Mouse (Mus musculus) embryonic fibroblast, embryonic 13.5 days (primary cell): ENCODE measurements around the gene Ablim2. TPM values are rescaled to one million over a fixed set of nuclear protein-coding genes. Genes with fewer than 3 reads are reported as not detected.

ENCODE experiments used
- H3K27ac ChIP-seq: 2 replicates; pipeline ENCODE4 v1.5.1; 2012; ENCODE audit warnings: low read length, control low read depth, inconsistent platforms; ENCODE audit not compliant: insufficient read depth
- H3K4me1 ChIP-seq: 2 replicates; pipeline ENCODE4 v1.6.1; 2011; ENCODE audit warnings: low read length; ENCODE audit not compliant: control insufficient read depth, insufficient read depth
- H3K4me3 ChIP-seq: 2 replicates; pipeline ENCODE4 v1.5.1; 2011; ENCODE audit warnings: mild to moderate bottlenecking, control low read depth, low read length; ENCODE audit not compliant: insufficient read depth
- CTCF ChIP-seq: IDR thresholded peaks from 2 replicates; pipeline ENCODE4 v1.5.1; 2011; ENCODE audit warnings: mild to moderate bottlenecking, control low read depth, low read length, moderate library complexity, borderline replicate concordance; ENCODE audit not compliant: insufficient read depth
- POLR2A ChIP-seq: IDR thresholded peaks from 2 replicates; pipeline ENCODE4 v1.6.1; 2011; ENCODE audit warnings: low read depth, mild to moderate bottlenecking, control low read depth, low read length, moderate library complexity
- polyA plus RNA-seq: library from polyadenylated mRNA; stranded (reverse); fragments of >200 nt; gene quantifications from 2 replicates; pipeline ENCODE4 v1.2.4, GENCODE M21; 2011; ENCODE audit warnings: low read depth; ENCODE audit not compliant: missing spikeins, insufficient read length

The Ablim2 gene
- polyA plus RNA-seq, 1 experiment = not detected

DNA sequence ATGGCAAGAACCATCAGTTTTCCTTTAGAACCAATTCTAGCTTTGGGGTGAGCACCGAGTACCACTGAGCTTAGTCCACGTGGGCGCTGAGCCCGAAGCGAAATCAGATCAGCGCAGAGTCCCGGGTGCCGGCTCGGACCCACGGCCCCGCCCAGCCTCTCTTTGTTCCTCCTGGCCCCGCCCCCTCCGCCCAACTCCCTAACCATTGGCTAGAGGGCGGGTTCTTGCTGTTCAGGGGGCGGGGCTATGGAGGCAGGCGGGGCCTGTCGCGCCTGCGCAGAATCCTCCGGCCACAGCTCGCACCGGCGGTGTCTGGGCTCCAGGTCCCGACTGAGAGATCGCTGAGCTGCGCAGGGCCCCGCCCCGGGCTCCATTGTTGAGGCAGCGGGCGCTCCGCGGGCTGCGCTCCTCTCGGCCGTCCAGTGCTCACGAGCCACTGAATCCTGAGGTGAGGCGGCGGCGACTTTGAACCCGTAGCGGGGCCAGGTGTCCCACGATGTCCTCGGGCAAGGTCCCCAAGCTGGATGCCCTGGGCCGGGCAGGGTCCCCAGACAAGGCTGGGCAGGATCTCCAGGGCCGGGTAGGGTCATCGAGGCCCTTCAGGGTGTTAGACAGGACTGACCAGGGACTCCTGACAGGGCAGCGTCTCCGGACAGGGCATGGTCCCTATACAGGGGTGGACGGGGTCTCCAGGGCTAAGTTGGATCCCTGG, 135.6 kb downstream of the Ablim2 start, which contains the start of gene Afap1:
Gene Afap1 (plus strand): TSS at position 227 of the 712 bp plus-strand sequence.
- Histone ChIP-seq H3K27ac (peak within 1 kb of the TSS; percentile 73), H3K4me3 (peak within 1 kb of the TSS; percentile 88), H3K4me1 (peaks cover 11% of the 10 kb centered on the region)
- TF ChIP-seq POLR2A (peak; percentile 88), CTCF (no peak)

DNA sequence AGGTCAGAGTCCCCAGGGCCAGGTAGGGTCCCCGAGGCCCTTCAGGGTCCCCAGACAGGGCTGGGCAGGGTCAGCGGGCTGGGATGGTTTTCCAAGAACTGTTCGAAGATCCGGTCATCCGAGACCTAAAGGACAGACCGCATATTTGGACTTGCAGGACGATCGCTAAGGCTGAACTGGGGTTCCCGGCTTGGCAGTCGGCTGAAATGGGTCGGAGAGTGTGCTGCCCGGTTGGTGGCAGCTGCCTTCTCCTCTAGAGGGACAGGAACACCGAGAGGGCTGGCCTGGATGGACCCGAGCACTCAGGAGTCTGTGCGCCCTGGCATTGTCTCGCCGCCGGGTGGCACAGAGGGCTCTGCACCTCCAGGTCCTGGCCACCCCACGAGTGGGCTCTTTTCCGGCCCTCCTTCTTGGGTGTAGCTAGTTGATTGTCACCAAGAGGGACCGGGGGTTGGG, 136.2 kb downstream of the Ablim2 start:
- Histone ChIP-seq H3K27ac (peak overlapping the region; percentile 73), H3K4me1 (peaks cover 11% of the 10 kb centered on the region), H3K4me3 (peak overlapping the region; percentile 88)
- peak; percentile 14; the same call in 1 of the 2 replicates for TF ChIP-seq POLR2A
- no peak for TF ChIP-seq CTCF

DNA sequence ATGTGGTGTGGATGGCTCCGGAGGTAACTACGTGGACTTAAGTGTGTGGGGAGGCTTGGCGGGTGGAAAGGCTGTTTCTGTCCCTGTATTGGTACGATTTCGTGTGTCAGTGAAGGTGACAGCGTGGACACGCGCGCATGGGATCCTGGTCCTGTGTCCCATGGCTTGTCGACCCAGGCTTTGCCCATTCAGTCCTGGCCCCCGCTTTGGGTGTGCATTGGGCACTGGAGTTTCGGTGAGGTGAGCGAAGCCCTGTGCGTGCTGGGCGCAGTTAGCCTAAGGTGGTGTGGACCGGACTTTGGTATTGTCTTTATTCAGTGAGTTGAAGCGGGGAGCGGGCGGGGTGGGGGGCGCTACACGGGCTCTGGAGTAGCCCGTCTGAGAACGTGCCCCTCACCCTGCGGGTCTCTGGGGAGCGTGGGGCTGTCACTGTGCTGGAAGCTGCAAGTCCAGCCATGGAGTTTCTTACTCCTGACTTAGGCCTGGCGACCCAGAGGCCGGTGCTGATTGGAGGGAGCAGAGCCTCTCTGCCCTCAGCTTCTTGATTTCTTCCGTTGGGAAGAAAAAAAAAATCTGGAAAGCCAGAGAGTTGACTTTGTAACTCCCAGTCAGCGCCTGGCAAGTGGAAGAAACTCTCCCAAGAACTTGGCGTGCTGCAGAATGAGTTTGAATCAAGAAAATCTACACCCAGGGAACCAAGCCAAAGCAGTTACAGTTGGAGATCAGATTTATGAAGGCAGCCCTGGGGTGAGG, 136.8 kb downstream of the Ablim2 start:
- peak overlapping the region; percentile 73 for H3K27ac ChIP-seq
- H3K4me3 ChIP-seq = peak overlapping the region; percentile 88
- TF ChIP-seq POLR2A (no peak; the same call in 1 of the 2 replicates), CTCF (no peak)

DNA sequence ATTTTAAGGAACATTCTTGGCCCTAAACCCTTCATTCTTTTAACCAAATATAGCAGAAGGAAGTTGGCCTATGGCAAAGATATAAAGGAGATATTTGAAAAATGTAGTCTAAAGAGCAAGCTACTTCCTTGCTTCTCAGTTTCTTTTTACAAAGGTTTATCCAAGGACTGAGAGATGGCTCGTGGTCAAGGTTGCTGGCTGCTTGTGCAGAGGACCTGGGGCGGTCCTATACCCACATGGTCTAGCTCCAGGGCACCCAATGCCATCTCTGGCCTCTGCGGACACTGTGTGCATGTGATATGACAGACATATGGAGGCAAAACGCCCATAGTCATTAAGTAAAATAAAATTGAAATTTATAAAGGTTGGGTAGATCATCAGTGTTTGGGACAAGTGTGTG, 138.2 kb downstream of the Ablim2 start:
- TF ChIP-seq POLR2A (no peak), CTCF (no peak)
- Histone ChIP-seq H3K4me1 (peaks cover 19% of the 10 kb centered on the region), H3K27ac (peak overlapping the region; percentile 24; the same call in 1 of the 2 replicates), H3K4me3 (no peak overlapping the region)

More for the DNA sequence above, 136.8 kb downstream of the Ablim2 start:
- peaks cover 11% of the 10 kb centered on the region for H3K4me1 ChIP-seq

DNA sequence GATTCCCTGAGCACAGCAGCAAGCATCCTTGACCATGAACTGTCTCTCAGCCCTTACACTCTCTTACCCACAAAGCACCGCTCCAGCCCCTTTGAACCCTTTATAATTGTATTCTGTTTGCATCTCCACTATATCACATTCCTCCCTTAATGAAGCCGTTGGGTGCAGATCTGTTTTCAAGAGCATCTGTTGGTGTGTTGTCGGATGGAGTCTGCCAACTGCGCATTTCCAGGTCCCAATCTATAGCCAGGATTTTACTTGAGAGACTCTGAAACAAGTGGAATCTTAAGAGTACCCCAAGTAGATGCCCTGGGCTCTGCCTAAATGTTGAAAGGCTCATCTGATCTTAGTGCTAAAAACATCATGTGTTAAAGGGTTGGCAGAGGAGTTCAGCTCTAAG, 138.9 kb downstream of the Ablim2 start:
- TF ChIP-seq CTCF (no peak), POLR2A (no peak)
- H3K4me3 ChIP-seq = no peak overlapping the region
- H3K27ac ChIP-seq = no peak overlapping the region
- peaks cover 24% of the 10 kb centered on the region for H3K4me1 ChIP-seq

DNA sequence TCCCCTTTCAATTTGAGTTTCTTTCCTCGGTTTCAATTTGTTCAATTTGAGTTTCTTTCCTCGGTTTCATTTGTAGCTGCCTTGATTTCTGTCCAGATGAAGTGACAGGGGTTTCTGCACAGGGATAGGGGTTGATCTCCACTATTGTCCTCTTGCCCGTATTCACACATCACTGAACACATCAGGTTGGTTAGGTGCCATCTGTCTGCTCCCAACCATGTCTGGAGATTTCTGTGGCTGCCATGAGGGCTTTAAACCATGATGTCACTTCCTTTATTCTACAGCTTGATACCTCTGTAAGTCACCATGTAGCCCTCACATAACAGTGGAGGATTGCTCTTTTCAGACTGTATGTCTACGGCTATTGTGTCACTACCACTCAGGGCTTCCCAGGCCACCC, 139.5 kb downstream of the Ablim2 start:
- H3K4me1 ChIP-seq = peaks cover 24% of the 10 kb centered on the region
- no peak overlapping the region for H3K27ac ChIP-seq
- TF ChIP-seq CTCF = no peak
- no peak for TF ChIP-seq POLR2A
- H3K4me3 ChIP-seq = no peak overlapping the region

DNA sequence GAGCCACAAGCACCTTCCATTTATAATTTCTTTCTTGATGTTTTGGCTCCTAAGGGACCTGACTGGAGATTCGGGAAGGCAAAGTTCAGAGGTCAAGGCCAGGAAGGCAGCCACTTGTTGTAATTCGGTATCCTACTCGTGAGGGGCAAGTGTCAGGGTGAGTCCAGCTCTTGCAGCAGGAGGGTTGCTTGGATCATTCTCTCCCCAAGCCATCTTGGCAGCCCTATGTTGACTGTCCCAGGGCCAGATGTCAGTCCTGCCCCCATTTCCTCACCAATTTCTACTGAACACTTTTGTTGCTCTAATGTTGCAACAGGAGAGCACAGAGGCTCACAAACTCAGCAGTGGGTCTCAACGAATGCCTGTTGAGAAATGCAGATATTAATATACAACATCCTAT, 140.4 kb downstream of the Ablim2 start:
- H3K4me3 ChIP-seq = no peak overlapping the region
- peaks cover 22% of the 10 kb centered on the region for H3K4me1 ChIP-seq
- TF ChIP-seq CTCF = no peak
- no peak for TF ChIP-seq POLR2A
- no peak overlapping the region for H3K27ac ChIP-seq

DNA sequence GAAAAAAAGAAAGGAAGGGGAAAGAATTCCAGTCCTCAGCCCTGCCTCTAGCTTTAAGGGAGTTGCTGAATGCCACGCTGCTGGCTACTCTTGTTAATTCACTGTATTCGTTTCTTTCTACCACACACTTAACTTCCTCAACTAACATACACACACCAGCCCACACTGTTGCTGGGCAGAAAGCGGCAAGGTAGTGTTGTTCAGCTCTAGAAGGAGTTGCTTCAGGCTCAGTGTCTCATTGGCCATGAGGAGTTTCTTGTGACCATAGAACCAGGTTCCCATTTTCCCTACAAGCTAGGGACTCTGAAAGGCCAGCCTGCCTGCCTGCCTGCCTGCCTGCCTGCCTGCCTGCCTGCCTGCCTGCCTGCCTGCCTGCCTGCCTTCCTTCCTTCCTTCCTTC, 141.3 kb downstream of the Ablim2 start:
- TF ChIP-seq POLR2A (no peak), CTCF (no peak)
- H3K27ac ChIP-seq = no peak overlapping the region
- peaks cover 28% of the 10 kb centered on the region for H3K4me1 ChIP-seq
- H3K4me3 ChIP-seq = no peak overlapping the region

DNA sequence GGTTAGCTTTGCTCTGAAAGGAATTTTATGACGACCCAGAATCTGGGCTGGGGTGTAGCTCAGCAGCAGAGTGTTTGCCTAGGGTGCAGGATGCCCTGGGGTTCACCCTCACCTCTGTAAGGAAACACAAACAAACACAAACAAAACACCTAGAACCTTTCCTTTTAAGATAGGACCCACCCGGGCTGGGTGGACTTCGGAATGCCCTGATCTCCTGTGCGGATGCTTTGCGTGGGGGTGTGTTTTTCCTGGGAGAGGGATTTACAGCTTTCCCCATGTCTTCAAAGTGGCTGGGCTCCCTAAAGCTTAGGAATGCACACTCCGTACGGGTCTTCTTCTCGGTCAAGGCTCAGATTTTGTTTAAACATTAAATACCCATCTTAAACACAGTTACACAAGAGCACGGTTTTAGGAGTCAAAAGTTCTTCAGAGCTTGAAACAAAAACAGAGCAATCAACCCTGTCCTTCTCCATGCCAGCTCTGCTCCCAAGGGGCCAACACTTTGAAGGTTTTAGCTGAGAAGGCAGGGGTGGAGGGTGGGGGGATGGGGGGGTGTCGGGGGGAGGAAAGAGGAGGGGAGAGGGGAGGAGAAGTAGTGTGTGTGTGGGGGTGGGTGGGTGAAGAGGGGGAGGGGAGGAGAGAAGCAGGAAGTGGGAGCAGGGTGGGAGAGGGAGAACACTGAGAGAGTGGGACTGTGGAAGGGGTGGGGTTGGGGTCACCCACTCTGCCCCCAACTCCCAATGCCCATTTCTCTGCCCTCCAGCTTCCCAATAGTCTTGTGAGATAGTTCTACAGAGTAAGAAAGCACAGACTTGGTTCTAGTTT, 142.9 kb downstream of the Ablim2 start:
- no peak for TF ChIP-seq CTCF
- TF ChIP-seq POLR2A = no peak
- no peak overlapping the region for H3K4me3 ChIP-seq
- peaks cover 39% of the 10 kb centered on the region for H3K4me1 ChIP-seq
- H3K27ac ChIP-seq = peak overlapping the region; percentile 25
